Mouse (Mus musculus): ENCODE data around the gene Gm49333.

DNA sequence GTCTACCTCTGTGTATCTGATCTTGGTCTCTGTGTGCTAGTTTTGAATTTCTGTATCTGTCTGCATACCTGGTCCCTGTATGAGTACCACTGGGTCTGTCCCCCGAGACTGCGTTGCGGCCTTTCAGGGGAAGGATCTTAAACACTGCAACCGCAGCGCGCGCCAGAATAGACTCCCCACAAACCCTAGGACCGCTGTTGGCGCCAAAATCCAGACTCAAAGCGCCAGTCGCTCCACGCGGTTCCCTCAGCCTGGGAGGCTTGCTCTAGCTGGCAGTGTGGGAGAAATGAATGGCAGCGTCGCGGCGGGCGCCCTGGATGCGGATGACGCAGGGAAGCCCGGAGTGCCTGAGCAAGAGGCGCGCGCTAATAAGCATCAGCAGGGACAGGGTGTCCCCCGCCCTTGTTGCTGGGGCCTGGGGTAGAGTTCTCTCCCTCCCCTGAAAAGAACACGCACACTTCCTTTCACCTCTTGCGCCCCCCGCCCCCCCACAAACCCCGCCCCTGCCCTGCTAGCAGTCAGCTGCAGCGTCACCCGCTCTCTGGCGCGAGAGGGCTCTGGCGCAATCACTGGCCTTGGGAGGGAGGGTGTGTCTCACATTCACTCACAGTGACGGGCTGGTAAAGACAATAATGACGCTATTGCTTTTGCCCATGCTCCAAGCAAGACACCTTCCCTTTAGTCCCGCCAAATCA lies 10.7 kb downstream of the Gm49333 start:
- TF ChIP-seq CTCF (IDR thresholded peaks at IDR 0.05), result no peak
- TF ChIP-seq POLR2A (IDR thresholded peaks at IDR 0.05; ENCODE audit: insufficient read depth, low read depth, low read length), result no peak
- no peak for TF ChIP-seq EP300 (IDR thresholded peaks at IDR 0.05; ENCODE audit: insufficient read depth, low read depth, low read length)

Data from heart, adult 2 months (tissue).